Mouse (Mus musculus) MEL (cell line): ENCODE results near the gene Cep95. TPM values are rescaled to one million over a fixed set of nuclear protein-coding genes. Genes with fewer than 3 reads are reported as not detected.

Experiments used
- DNase-seq: peaks from one replicate; pipeline ENCODE4 v3.0.0; 2011; ENCODE audit warnings: low read depth, low spot score
- H3K27ac ChIP-seq: 2 replicates; pipeline ENCODE4 v1.5.1; 2012; ENCODE audit warnings: low read depth, mild to moderate bottlenecking, control low read depth, low read length, moderate library complexity; ENCODE audit not compliant: control insufficient read depth
- H3K27me3 ChIP-seq, 2 experiments: fragments of 150-350 bp in 1 of 2; sonication (generic) in 1 of 2; 2 replicates each; pipeline ENCODE4 v1.6.1; 2012; ENCODE audit warnings: low read length in 2 of 2, mild to moderate bottlenecking in 2 of 2, improper control_type of control experiment in 1 of 2, moderate library complexity in 1 of 2; ENCODE audit not compliant: insufficient read depth in 2 of 2, control insufficient read depth in 1 of 2
- H3K36me3 ChIP-seq, 2 experiments: 2 replicates each; pipeline ENCODE4 v1.6.1; 2012 to 2014; ENCODE audit warnings: low read length in 2 of 2, improper control_type of control experiment in 1 of 2, inconsistent platforms in 1 of 2, mild to moderate bottlenecking in 1 of 2; ENCODE audit not compliant: insufficient read depth in 2 of 2, control insufficient read depth in 1 of 2
- H3K4me1 ChIP-seq, 2 experiments: fragments of 150-350 bp in 1 of 2; sonication (generic) in 1 of 2; 2 replicates each; pipeline ENCODE4 v1.6.1; 2012; ENCODE audit warnings: low read length in 2 of 2, improper control_type of control experiment in 1 of 2, mild to moderate bottlenecking in 1 of 2; ENCODE audit not compliant: insufficient read depth in 2 of 2, control insufficient read depth in 1 of 2
- H3K4me3 ChIP-seq, 2 experiments: fragments of 150-350 bp in 1 of 2; sonication (generic) in 1 of 2; 2 replicates each; pipeline ENCODE4 v1.5.1; 2012; ENCODE audit warnings: low read depth in 2 of 2, low read length in 2 of 2, mild to moderate bottlenecking in 2 of 2, moderate library complexity in 2 of 2, control low read depth in 1 of 2, improper control_type of control experiment in 1 of 2; ENCODE audit not compliant: control insufficient read depth in 1 of 2, insufficient read depth in 1 of 2
- H3K79me2 ChIP-seq: 2 replicates; pipeline ENCODE4 v1.6.1; 2012; ENCODE audit warnings: mild to moderate bottlenecking, low read length, moderate library complexity; ENCODE audit not compliant: control insufficient read depth, poor library complexity, insufficient read depth
- H3K9ac ChIP-seq: 2 replicates; pipeline ENCODE4 v1.6.1; 2012; ENCODE audit warnings: low read depth, mild to moderate bottlenecking, control low read depth, low read length, moderate library complexity; ENCODE audit not compliant: control insufficient read depth, poor library complexity, severe bottlenecking
- H3K9me3 ChIP-seq: fragments of 150-350 bp; sonication (generic); replicated peaks from 2 replicates; pipeline ENCODE4 v1.6.1; 2012; ENCODE audit warnings: mild to moderate bottlenecking, low read length, improper control_type of control experiment, moderate library complexity; ENCODE audit not compliant: insufficient read depth
- CHD1 ChIP-seq: IDR thresholded peaks from 2 replicates; pipeline ENCODE4 v1.6.1; 2012; ENCODE audit warnings: low read depth, mild to moderate bottlenecking, inconsistent platforms, low read length, improper control_type of control experiment
- CHD2 ChIP-seq: IDR thresholded peaks from 2 replicates; pipeline ENCODE4 v1.6.1; 2011; ENCODE audit warnings: low read length, improper control_type of control experiment
- CTCF ChIP-seq, 3 experiments: IDR thresholded peaks in 2 of 3; conservative IDR thresholded peaks in 1 of 3; 2 replicates each; pipeline ENCODE4 v1.5.1; 2011 to 2012; ENCODE audit warnings: low read length in 3 of 3, low read depth in 2 of 3, mild to moderate bottlenecking in 2 of 3, improper control_type of control experiment in 1 of 3, inconsistent platforms in 1 of 3, mixed read lengths in 1 of 3, moderate library complexity in 1 of 3; ENCODE audit not compliant: control insufficient read depth in 1 of 3, insufficient read depth in 1 of 3, poor library complexity in 1 of 3, severe bottlenecking in 1 of 3
- E2F4 ChIP-seq: IDR thresholded peaks from 2 replicates; pipeline ENCODE4 v1.6.1; 2011; ENCODE audit warnings: low read depth, low read length, improper control_type of control experiment, borderline replicate concordance
- EP300 ChIP-seq, 2 experiments: IDR thresholded peaks; 2 replicates each; pipeline ENCODE4 v1.6.1; 2011; ENCODE audit warnings: improper control_type of control experiment in 2 of 2, low read length in 2 of 2, low read depth in 1 of 2, mild to moderate bottlenecking in 1 of 2
- ETS1 ChIP-seq: IDR thresholded peaks from 2 replicates; pipeline ENCODE4 v1.6.1; 2012; ENCODE audit warnings: low read depth, mild to moderate bottlenecking, inconsistent platforms, low read length, improper control_type of control experiment, moderate library complexity
- GATA1 ChIP-seq: IDR thresholded peaks from 2 replicates; pipeline ENCODE4 v1.6.1; 2011; ENCODE audit warnings: low read depth, low read length, improper control_type of control experiment
- HCFC1 ChIP-seq: IDR thresholded peaks from 2 replicates; pipeline ENCODE4 v1.6.1; 2012; ENCODE audit warnings: low read depth, mild to moderate bottlenecking, inconsistent platforms, low read length, improper control_type of control experiment, moderate library complexity
- JUND ChIP-seq: IDR thresholded peaks from 2 replicates; pipeline ENCODE4 v1.6.1; 2011; ENCODE audit warnings: low read depth, mild to moderate bottlenecking, improper control_type of control experiment, low read length
- KAT2A ChIP-seq: conservative IDR thresholded peaks from 2 replicates; pipeline ENCODE4 v1.6.1; 2012; ENCODE audit warnings: low read depth, low read length, improper control_type of control experiment, inconsistent platforms
- MAFK ChIP-seq: IDR thresholded peaks from 2 replicates; pipeline ENCODE4 v1.6.1; 2011; ENCODE audit warnings: low read depth, mild to moderate bottlenecking, low read length, improper control_type of control experiment, borderline replicate concordance
- MAX ChIP-seq: IDR thresholded peaks from 2 replicates; pipeline ENCODE4 v1.6.1; 2011; ENCODE audit warnings: low read length, improper control_type of control experiment
- MAZ ChIP-seq: IDR thresholded peaks from 2 replicates; pipeline ENCODE4 v1.6.1; 2012; ENCODE audit warnings: low read depth, mild to moderate bottlenecking, inconsistent platforms, low read length, improper control_type of control experiment
- MEF2A ChIP-seq: IDR thresholded peaks from 2 replicates; pipeline ENCODE4 v1.6.1; 2014; ENCODE audit warnings: low read depth, mild to moderate bottlenecking, inconsistent platforms, low read length, improper control_type of control experiment; ENCODE audit not compliant: poor library complexity, insufficient replicate concordance, severe bottlenecking; ENCODE audit errors: extremely low read depth
- MXI1 ChIP-seq: IDR thresholded peaks from 2 replicates; pipeline ENCODE4 v1.6.1; 2011; ENCODE audit warnings: mild to moderate bottlenecking, low read depth, low read length, improper control_type of control experiment
- MYB ChIP-seq: IDR thresholded peaks from 2 replicates; pipeline ENCODE4 v1.6.1; 2011; ENCODE audit warnings: mild to moderate bottlenecking, low read depth, low read length, improper control_type of control experiment
- POLR2A ChIP-seq, 2 experiments: IDR thresholded peaks; 2 replicates each; pipeline ENCODE4 v1.6.1; 2011 to 2012; ENCODE audit warnings: low read length in 2 of 2, mild to moderate bottlenecking in 2 of 2, control low read depth in 1 of 2, improper control_type of control experiment in 1 of 2, low read depth in 1 of 2, moderate library complexity in 1 of 2; ENCODE audit not compliant: control insufficient read depth in 1 of 2, insufficient read depth in 1 of 2, poor library complexity in 1 of 2
- POLR2AphosphoS2 ChIP-seq: IDR thresholded peaks from 2 replicates; pipeline ENCODE4 v1.6.1; 2011; ENCODE audit warnings: low read length, improper control_type of control experiment
- POLR2AphosphoS5 ChIP-seq: IDR thresholded peaks from 2 replicates; pipeline ENCODE4 v1.6.1; 2012; ENCODE audit warnings: low read depth, borderline replicate concordance, mild to moderate bottlenecking, inconsistent platforms, low read length, moderate library complexity, mixed read lengths
- RAD21 ChIP-seq: IDR thresholded peaks from 2 replicates; pipeline ENCODE4 v1.6.1; 2011; ENCODE audit warnings: mild to moderate bottlenecking, low read depth, low read length, improper control_type of control experiment
- TBP ChIP-seq: IDR thresholded peaks from 2 replicates; pipeline ENCODE4 v1.8.0; 2011; ENCODE audit warnings: low read depth, low read length, improper control_type of control experiment
- USF1 ChIP-seq: IDR thresholded peaks from 2 replicates; pipeline ENCODE4 v1.6.1; 2014; ENCODE audit warnings: low read depth, mild to moderate bottlenecking, inconsistent platforms, low read length, improper control_type of control experiment, moderate library complexity
- USF2 ChIP-seq, 2 experiments: IDR thresholded peaks; 2 replicates each; pipeline ENCODE4 v1.6.1; 2011 to 2012; ENCODE audit warnings: improper control_type of control experiment in 2 of 2, low read length in 2 of 2, borderline replicate concordance in 1 of 2, inconsistent platforms in 1 of 2, low read depth in 1 of 2, mild to moderate bottlenecking in 1 of 2; ENCODE audit not compliant: insufficient read depth in 1 of 2
- ZC3H11A ChIP-seq: IDR thresholded peaks from 2 replicates; pipeline ENCODE4 v1.6.1; 2012; ENCODE audit warnings: low read depth, mild to moderate bottlenecking, inconsistent platforms, low read length, improper control_type of control experiment
- ZKSCAN1 ChIP-seq: IDR thresholded peaks from 2 replicates; pipeline ENCODE4 v1.6.1; 2012; ENCODE audit warnings: low read depth, mild to moderate bottlenecking, inconsistent platforms, low read length, improper control_type of control experiment, moderate library complexity
- polyA plus RNA-seq, 2 experiments: library from polyadenylated mRNA; stranded (reverse) in 1 of 2; unstranded in 1 of 2; fragments of >175 nt in 1 of 2; fragments of >200 nt in 1 of 2; gene quantifications; 2 replicates each; pipeline versions ENCODE4 v1.2.1 to v1.2.4; 2012; ENCODE audit warnings: low replicate concordance in 2 of 2, low read depth in 1 of 2; ENCODE audit not compliant: insufficient read length in 2 of 2, insufficient read depth in 1 of 2, missing spikeins in 1 of 2
- total RNA-seq: library from RNA; depleted of rRNA; stranded (reverse); fragments of 300-350 nt; gene quantifications from 2 replicates; pipeline ENCODE4 v1.2.3, GENCODE M21; 2012

Gene Cep95
- total and polyA plus RNA-seq, 3 experiments, result 11.6 to 12.9 TPM; not detected in 1

DNA sequence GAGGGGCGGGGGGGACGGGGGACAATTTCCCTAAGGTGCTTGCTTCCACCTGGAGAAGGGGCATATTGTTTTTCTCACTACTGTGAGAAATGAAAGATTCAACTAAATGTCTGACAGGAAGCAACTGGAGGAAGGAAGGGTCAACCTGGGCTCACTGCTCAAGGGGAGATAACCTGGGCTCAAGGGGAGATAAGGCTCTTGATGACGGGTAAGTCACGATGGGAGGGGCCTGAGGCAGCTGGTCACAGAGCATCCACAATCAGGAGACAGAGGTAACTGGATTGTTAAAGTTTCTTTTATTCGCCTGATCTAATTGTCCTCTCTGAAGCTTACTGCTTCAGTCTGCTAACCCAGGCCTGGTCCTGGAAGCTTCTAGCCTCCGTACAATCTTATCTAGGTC, 35.7 kb upstream of the Cep95 start:
- H3K4me1 ChIP-seq, result peaks cover 0 to 34% of the 10 kb centered on the region in 2 experiments; a peak in 2 of 4 replicates
- peaks cover 0 to 24% of the 10 kb centered on the region in 2 experiments; a peak in 2 of 4 replicates for H3K36me3 ChIP-seq
- TF ChIP-seq CHD2 (no peak), TBP (no peak), GATA1 (peak; percentile 70), RAD21 (no peak), EP300 (IDR thresholded peaks at IDR 0.05; ENCODE audit: low read depth in 1 of 2, low read length in 2 of 2) (peak in 1 of 2 experiments; percentile 30; a peak in 2 of 4 replicates), USF1 (no peak), USF2 (IDR thresholded peaks at IDR 0.05; ENCODE audit: borderline replicate concordance in 1 of 2, insufficient read depth in 1 of 2, low read depth in 1 of 2, low read length in 2 of 2) (no peak)
- H3K4me3 ChIP-seq, result no peak overlapping the region
- H3K79me2 ChIP-seq, result no peaks in the 10 kb centered on the region
- no peaks in the 10 kb centered on the region for H3K27me3 ChIP-seq
- no peak overlapping the region for H3K9ac ChIP-seq
- H3K9me3 ChIP-seq, result no peaks in the 10 kb centered on the region
- H3K27ac ChIP-seq, result no peak overlapping the region
- no peak for DNase-seq

GRCm38 (mm10) chr11:106755583-106755982, 33.5 kb upstream of the Cep95 start:
- H3K27me3 ChIP-seq, result no peaks in the 10 kb centered on the region
- H3K79me2 ChIP-seq, result no peaks in the 10 kb centered on the region
- H3K9me3 ChIP-seq, result no peaks in the 10 kb centered on the region
- TF ChIP-seq POLR2AphosphoS5 (no peak), POLR2AphosphoS2 (no peak), JUND (no peak), ETS1 (no peak), GATA1 (0 out of 2 replicates have a peak, but pooled peaks have one; percentile 7), MAX (no peak), MXI1 (no peak), KAT2A (no peak)
- TF ChIP-seq, all 39 proteins: peak for 1
- no peak for DNase-seq
- Histone ChIP-seq H3K9ac (no peak overlapping the region), H3K4me3 (no peak overlapping the region), H3K4me1 (peaks cover 8 to 47% of the 10 kb centered on the region in 2 experiments), H3K36me3 (peaks cover 0 to 37% of the 10 kb centered on the region in 2 experiments; a peak in 2 of 4 replicates), H3K27ac (no peak overlapping the region)

- peak overlapping the region; percentile 90 for H3K27ac ChIP-seq
- TF ChIP-seq POLR2A (IDR thresholded peaks at IDR 0.05; ENCODE audit: control insufficient read depth in 1 of 2, insufficient read depth in 1 of 2, low read depth in 1 of 2, low read length in 2 of 2, poor library complexity in 1 of 2) (no peak), MYB (peak; percentile 56), USF1 (no peak), GATA1 (peak; percentile 14; the same call in 1 of the 2 replicates), CTCF (IDR thresholded peaks at IDR 0.05 in 2 of 3, conservative IDR thresholded peaks at IDR 0.05 in 1 of 3; ENCODE audit: control insufficient read depth in 1 of 3, insufficient read depth in 1 of 3, low read depth in 2 of 3, low read length in 3 of 3, poor library complexity in 1 of 3, severe bottlenecking in 1 of 3) (no peak), ZKSCAN1 (no peak), MAFK (no peak), CHD2 (no peak), MEF2A (no peak), ZC3H11A (no peak), E2F4 (no peak), RAD21 (no peak), CHD1 (no peak), MAX (no peak; the same call in 1 of the 2 replicates), EP300 (IDR thresholded peaks at IDR 0.05; ENCODE audit: low read depth in 1 of 2, low read length in 2 of 2) (peak; percentile 80 to 96), HCFC1 (peak; percentile 64; the same call in 1 of the 2 replicates), MAZ (no peak), POLR2AphosphoS2 (no peak)
Measured at GRCm38 (mm10) chr11:106759028-106759427, 30.0 kb upstream of the Cep95 start.

More at GRCm38 (mm10) chr11:106759028-106759427, 30.0 kb upstream of the Cep95 start:
- Histone ChIP-seq H3K36me3 (peaks cover 0 to 41% of the 10 kb centered on the region in 2 experiments; a peak in 2 of 4 replicates), H3K4me1 (peaks cover 23 to 44% of the 10 kb centered on the region in 2 experiments), H3K27me3 (no peaks in the 10 kb centered on the region), H3K79me2 (no peaks in the 10 kb centered on the region), H3K9me3 (no peaks in the 10 kb centered on the region), H3K9ac (peak overlapping the region; percentile 23; the same call in 1 of the 2 replicates), H3K4me3 (no peak overlapping the region)
- DNase-seq, result peak; percentile 95
